Mouse (Mus musculus): ENCODE results near the gene Cep97. TPM values are rescaled to one million over a fixed set of nuclear protein-coding genes. Genes with fewer than 3 reads are reported as not detected.
A peak's percentile ranks its signal among the peaks of the same experiment; 100 is the strongest.

Cep97 gene
- total and polyA plus RNA-seq, 3 experiments: 10.7 to 11.1 TPM; not detected in 1

GRCm38 (mm10) chr16:55858465-55858864 is 76.2 kb downstream of the Cep97 start:
- no peaks in the 10 kb centered on the region for H3K9me3 ChIP-seq (replicated peaks; ENCODE audit: insufficient read depth, low read length)
- no peaks in the 10 kb centered on the region for H3K27me3 ChIP-seq (ENCODE audit: control insufficient read depth in 1 of 2, insufficient read depth in 2 of 2, low read length in 2 of 2)
- DNase-seq (ENCODE audit: low read depth, low spot score): peak; percentile 73
- TF ChIP-seq MEF2A (IDR thresholded peaks at IDR 0.05; ENCODE audit: extremely low read depth, insufficient replicate concordance, low read depth, low read length, poor library complexity, severe bottlenecking): no peak
- peak; percentile 53 for TF ChIP-seq SMC3 (IDR thresholded peaks at IDR 0.05; ENCODE audit: low read depth, low read length)
- TF ChIP-seq ZMIZ1 (IDR thresholded peaks at IDR 0.05; ENCODE audit: low read depth, low read length): no peak
- peak; percentile 60 for TF ChIP-seq RAD21 (IDR thresholded peaks at IDR 0.05; ENCODE audit: low read depth, low read length)
- TF ChIP-seq MYC (IDR thresholded peaks at IDR 0.05; ENCODE audit: low read depth, low read length): no peak
- no peak for TF ChIP-seq CHD2 (IDR thresholded peaks at IDR 0.05; ENCODE audit: low read length)
- no peak for TF ChIP-seq CHD1 (IDR thresholded peaks at IDR 0.05; ENCODE audit: low read depth, low read length)
- TF ChIP-seq CTCF (IDR thresholded peaks at IDR 0.05 in 2 of 3, conservative IDR thresholded peaks at IDR 0.05 in 1 of 3; ENCODE audit: control insufficient read depth in 1 of 3, insufficient read depth in 1 of 3, low read depth in 2 of 3, low read length in 3 of 3, poor library complexity in 1 of 3, severe bottlenecking in 1 of 3): peak; percentile 66 to 77 (median 77)
- 0 out of 2 replicates have a peak, but pooled peaks have one; percentile 27 for TF ChIP-seq ZC3H11A (IDR thresholded peaks at IDR 0.05; ENCODE audit: low read depth, low read length)
- H3K9ac ChIP-seq (ENCODE audit: control insufficient read depth, low read depth, low read length, poor library complexity, severe bottlenecking): no peak overlapping the region
- no peak overlapping the region for H3K27ac ChIP-seq (ENCODE audit: control insufficient read depth, low read depth, low read length)
- H3K79me2 ChIP-seq (ENCODE audit: control insufficient read depth, insufficient read depth, low read length, poor library complexity): no peaks in the 10 kb centered on the region
- H3K4me3 ChIP-seq (ENCODE audit: control insufficient read depth in 1 of 2, insufficient read depth in 1 of 2, low read depth in 2 of 2, low read length in 2 of 2): no peak overlapping the region
- H3K36me3 ChIP-seq (ENCODE audit: control insufficient read depth in 1 of 2, insufficient read depth in 2 of 2, low read length in 2 of 2): peaks cover 0 to 3% of the 10 kb centered on the region in 2 experiments; a peak in 3 of 4 replicates
- H3K4me1 ChIP-seq (ENCODE audit: control insufficient read depth in 1 of 2, insufficient read depth in 2 of 2, low read length in 2 of 2): no peaks in the 10 kb centered on the region

GRCm38 (mm10) chr16:55852943-55853727 is 81.5 kb downstream of the Cep97 start:
- peak; percentile 85 for DNase-seq (ENCODE audit: low read depth, low spot score)
- Histone ChIP-seq H3K27ac (ENCODE audit: control insufficient read depth, low read depth, low read length) (no peak overlapping the region), H3K4me1 (ENCODE audit: control insufficient read depth in 1 of 2, insufficient read depth in 2 of 2, low read length in 2 of 2) (no peaks in the 10 kb centered on the region), H3K9ac (ENCODE audit: control insufficient read depth, low read depth, low read length, poor library complexity, severe bottlenecking) (no peak overlapping the region), H3K36me3 (ENCODE audit: control insufficient read depth in 1 of 2, insufficient read depth in 2 of 2, low read length in 2 of 2) (no peaks in the 10 kb centered on the region; a peak in 1 of 4 replicates), H3K79me2 (ENCODE audit: control insufficient read depth, insufficient read depth, low read length, poor library complexity) (no peaks in the 10 kb centered on the region), H3K9me3 (replicated peaks; ENCODE audit: insufficient read depth, low read length) (no peaks in the 10 kb centered on the region), H3K4me3 (ENCODE audit: control insufficient read depth in 1 of 2, insufficient read depth in 1 of 2, low read depth in 2 of 2, low read length in 2 of 2) (no peak overlapping the region), H3K27me3 (ENCODE audit: control insufficient read depth in 1 of 2, insufficient read depth in 2 of 2, low read length in 2 of 2) (no peaks in the 10 kb centered on the region)
- TF ChIP-seq RAD21 (IDR thresholded peaks at IDR 0.05; ENCODE audit: low read depth, low read length) (peak; percentile 97), BHLHE40 (IDR thresholded peaks at IDR 0.05; ENCODE audit: borderline replicate concordance, low read depth, low read length) (peak; percentile 72), CTCF (IDR thresholded peaks at IDR 0.05 in 2 of 3, conservative IDR thresholded peaks at IDR 0.05 in 1 of 3; ENCODE audit: control insufficient read depth in 1 of 3, insufficient read depth in 1 of 3, low read depth in 2 of 3, low read length in 3 of 3, poor library complexity in 1 of 3, severe bottlenecking in 1 of 3) (peak; percentile 83 to 94 (median 85)), MAX (IDR thresholded peaks at IDR 0.05; ENCODE audit: low read length) (peak; percentile 91), MYC (IDR thresholded peaks at IDR 0.05; ENCODE audit: low read depth, low read length) (peak; percentile 23; the same call in 1 of the 2 replicates), TCF12 (IDR thresholded peaks at IDR 0.05; ENCODE audit: low read depth, low read length) (no peak), ZC3H11A (IDR thresholded peaks at IDR 0.05; ENCODE audit: low read depth, low read length) (peak; percentile 71), GABPA (IDR thresholded peaks at IDR 0.05; ENCODE audit: low read depth, low read length) (no peak), USF1 (IDR thresholded peaks at IDR 0.05; ENCODE audit: low read depth, low read length) (peak; percentile 22; the same call in 1 of the 2 replicates), SMC3 (IDR thresholded peaks at IDR 0.05; ENCODE audit: low read depth, low read length) (peak; percentile 87)

Data from MEL (cell line).